Mouse (Mus musculus) CH12.LX (cell line): ENCODE measurements around the gene Zfp94. TPM values are rescaled to one million over a fixed set of nuclear protein-coding genes. Genes with fewer than 3 reads are reported as not detected.

Experiments used
- DNase-seq: peaks from one replicate; pipeline ENCODE4 v3.0.0-alpha.2; 2013; ENCODE audit errors: extremely low read depth
- H3K27ac ChIP-seq: 2 replicates; pipeline ENCODE4 v1.5.1; 2012; ENCODE audit warnings: low read depth, mild to moderate bottlenecking, control low read depth, moderate library complexity; ENCODE audit not compliant: insufficient read depth
- H3K27me3 ChIP-seq: replicated peaks from 2 replicates; pipeline ENCODE3; 2012; ENCODE audit warnings: inconsistent platforms
- H3K36me3 ChIP-seq, 2 experiments: replicated peaks in 1 of 2; 2 replicates each; pipeline versions ENCODE3 to v1.6.1; 2012; ENCODE audit warnings: inconsistent platforms in 1 of 2, low read length in 1 of 2, mild to moderate bottlenecking in 1 of 2, mixed read lengths in 1 of 2, moderate library complexity in 1 of 2; ENCODE audit not compliant: control insufficient read depth in 1 of 2, insufficient read depth in 1 of 2
- H3K4me1 ChIP-seq, 2 experiments: 2 replicates each; pipeline ENCODE4 v1.6.1; 2012; ENCODE audit warnings: inconsistent platforms in 1 of 2, moderate library complexity in 1 of 2; ENCODE audit not compliant: insufficient read depth in 2 of 2, control insufficient read depth in 1 of 2
- H3K4me2 ChIP-seq: 2 replicates; pipeline ENCODE4 v1.6.1; 2012; ENCODE audit warnings: low read depth, mild to moderate bottlenecking, control low read depth; ENCODE audit not compliant: poor library complexity, insufficient read depth, severe bottlenecking
- H3K4me3 ChIP-seq, 3 experiments: fragments of 150-350 bp in 1 of 3; sonication (generic) in 1 of 3; replicated peaks in 1 of 3; 2 replicates each; pipeline versions ENCODE3 to v1.5.1; 2011 to 2012; ENCODE audit warnings: low read depth in 2 of 3, low read length in 2 of 3, mild to moderate bottlenecking in 2 of 3, moderate library complexity in 2 of 3, control low read depth in 1 of 3, improper control_type of control experiment in 1 of 3, inconsistent platforms in 1 of 3, mixed read lengths in 1 of 3; ENCODE audit not compliant: poor library complexity in 1 of 3
- H3K79me2 ChIP-seq: replicated peaks from 2 replicates; pipeline ENCODE4 v1.6.1; 2012; ENCODE audit warnings: mild to moderate bottlenecking, moderate library complexity; ENCODE audit not compliant: control insufficient read depth, poor library complexity, insufficient read depth, severe bottlenecking; ENCODE audit errors: extremely low read depth
- H3K9ac ChIP-seq: 2 replicates; pipeline ENCODE4 v1.6.1; 2012; ENCODE audit warnings: low read depth, mild to moderate bottlenecking, control low read depth, moderate library complexity; ENCODE audit not compliant: insufficient read depth
- H3K9me3 ChIP-seq: replicated peaks from 2 replicates; pipeline ENCODE3; 2012; ENCODE audit warnings: low read length, inconsistent platforms, mixed read lengths
- BHLHE40 ChIP-seq: IDR thresholded peaks from 2 replicates; pipeline ENCODE4 v1.6.1; 2011; ENCODE audit warnings: mild to moderate bottlenecking, low read depth, low read length, improper control_type of control experiment
- CTCF ChIP-seq, 2 experiments: IDR thresholded peaks in 1 of 2; conservative IDR thresholded peaks in 1 of 2; 2 replicates each; pipeline ENCODE4 v1.5.1; 2011 to 2012; ENCODE audit warnings: low read depth in 2 of 2, low read length in 2 of 2, improper control_type of control experiment in 1 of 2, inconsistent platforms in 1 of 2, mild to moderate bottlenecking in 1 of 2, moderate library complexity in 1 of 2
- E2F4 ChIP-seq: IDR thresholded peaks from 2 replicates; pipeline ENCODE4 v1.6.1; 2011; ENCODE audit warnings: low read depth, low read length, improper control_type of control experiment; ENCODE audit not compliant: insufficient replicate concordance
- ELF1 ChIP-seq: IDR thresholded peaks from 2 replicates; pipeline ENCODE4 v1.6.1; 2014; ENCODE audit warnings: low read depth, mild to moderate bottlenecking, inconsistent platforms, low read length, improper control_type of control experiment
- ETS1 ChIP-seq: conservative IDR thresholded peaks from 2 replicates; pipeline ENCODE4 v1.6.1; 2012; ENCODE audit warnings: low read depth, mild to moderate bottlenecking, inconsistent platforms, low read length, improper control_type of control experiment, moderate library complexity
- GABPA ChIP-seq: IDR thresholded peaks from 2 replicates; pipeline ENCODE4 v1.6.1; 2012; ENCODE audit warnings: low read depth, low read length, improper control_type of control experiment, inconsistent platforms; ENCODE audit not compliant: insufficient replicate concordance
- IRF4 ChIP-seq: IDR thresholded peaks from 2 replicates; pipeline ENCODE4 v1.6.1; 2014; ENCODE audit warnings: low read depth, mild to moderate bottlenecking, inconsistent platforms, low read length, improper control_type of control experiment
- JUND ChIP-seq: conservative IDR thresholded peaks from 2 replicates; pipeline ENCODE4 v1.6.1; 2011; ENCODE audit warnings: low read depth, low read length, improper control_type of control experiment
- KAT2A ChIP-seq: IDR thresholded peaks from 2 replicates; pipeline ENCODE4 v1.6.1; 2012; ENCODE audit warnings: low read length, improper control_type of control experiment, inconsistent platforms; ENCODE audit not compliant: insufficient replicate concordance
- MEF2A ChIP-seq: IDR thresholded peaks from 2 replicates; pipeline ENCODE4 v1.6.1; 2014; ENCODE audit warnings: low read depth, mild to moderate bottlenecking, inconsistent platforms, low read length, improper control_type of control experiment, borderline replicate concordance
- MYC ChIP-seq: IDR thresholded peaks from 2 replicates; pipeline ENCODE4 v1.6.1; 2011; ENCODE audit warnings: low read depth, mild to moderate bottlenecking, improper control_type of control experiment, low read length
- PAX5 ChIP-seq: IDR thresholded peaks from 2 replicates; pipeline ENCODE4 v1.6.1; 2012; ENCODE audit warnings: low read length, inconsistent platforms, mixed read lengths
- POLR2A ChIP-seq: IDR thresholded peaks from 2 replicates; pipeline ENCODE4 v1.6.1; 2011; ENCODE audit warnings: low read depth, mild to moderate bottlenecking, improper control_type of control experiment, low read length
- POLR2AphosphoS2 ChIP-seq: IDR thresholded peaks from 2 replicates; pipeline ENCODE4 v1.6.1; 2011; ENCODE audit warnings: low read depth, low read length, improper control_type of control experiment
- RAD21 ChIP-seq: IDR thresholded peaks from 2 replicates; pipeline ENCODE4 v1.6.1; 2011; ENCODE audit warnings: low read depth, mild to moderate bottlenecking, low read length, improper control_type of control experiment, moderate library complexity
- RCOR1 ChIP-seq: conservative IDR thresholded peaks from 2 replicates; pipeline ENCODE4 v1.6.1; 2012; ENCODE audit warnings: low read depth, mild to moderate bottlenecking, inconsistent platforms, low read length, improper control_type of control experiment
- SMC3 ChIP-seq: IDR thresholded peaks from 2 replicates; pipeline ENCODE4 v1.6.1; 2011; ENCODE audit warnings: low read depth, low read length, improper control_type of control experiment
- TCF12 ChIP-seq: IDR thresholded peaks from 2 replicates; pipeline ENCODE4 v1.6.1; 2014; ENCODE audit warnings: low read depth, mild to moderate bottlenecking, inconsistent platforms, low read length, improper control_type of control experiment
- USF2 ChIP-seq: conservative IDR thresholded peaks from 2 replicates; pipeline ENCODE4 v1.6.1; 2011; ENCODE audit warnings: low read depth, low read length, improper control_type of control experiment
- ZC3H11A ChIP-seq: IDR thresholded peaks from 2 replicates; pipeline ENCODE4 v1.6.1; 2012; ENCODE audit warnings: low read depth, mild to moderate bottlenecking, inconsistent platforms, low read length, improper control_type of control experiment
- ZKSCAN1 ChIP-seq: IDR thresholded peaks from 2 replicates; pipeline ENCODE4 v1.6.1; 2012; ENCODE audit warnings: low read depth, inconsistent platforms, low read length, improper control_type of control experiment, borderline replicate concordance
- ZMIZ1 ChIP-seq: IDR thresholded peaks from 2 replicates; pipeline ENCODE4 v1.6.1; 2012; ENCODE audit warnings: low read depth, mild to moderate bottlenecking, inconsistent platforms, low read length, improper control_type of control experiment
- ZNF384 ChIP-seq: IDR thresholded peaks from 2 replicates; pipeline ENCODE4 v1.6.1; 2012; ENCODE audit warnings: low read depth, low read length, improper control_type of control experiment, inconsistent platforms
- dilution Hi-C: fragments of 300-500 bp; cut with MboI; formaldehyde crosslinking; loops from 2 replicates; pipeline ENCODE4 v1.14.3; 2020; ENCODE audit warnings: low sequenced_read_pairs; ENCODE audit not compliant: extremely low pct_unique_long_range_greater_than_20kb, extremely low pct_ligation_motif_present
- in situ Hi-C: fragments of 300-500 bp; cut with MboI; formaldehyde crosslinking; loops from 3 replicates; pipeline ENCODE4 v1.14.3; 2019; ENCODE audit warnings: low sequenced_read_pairs, low pct_ligation_motif_present, low pct_unique_long_range_greater_than_20kb, mixed read lengths
- polyA plus RNA-seq: library from polyadenylated mRNA; unstranded; fragments of >175 nt; gene quantifications from 2 replicates; pipeline ENCODE4 v1.2.1, GENCODE M21; 2012; ENCODE audit warnings: low read depth; ENCODE audit not compliant: insufficient read length
- total RNA-seq, 2 experiments: library from RNA; depleted of rRNA; stranded (reverse); fragments of 300-350 nt in 1 of 2; fragments of >200 nt in 1 of 2; gene quantifications; 2 replicates each; pipeline ENCODE4 v1.2.3; 2012 to 2014

Zfp94 gene
- total and polyA plus RNA-seq, 3 experiments = 3.3 to 6.0 (median 4.5) TPM

DNA sequence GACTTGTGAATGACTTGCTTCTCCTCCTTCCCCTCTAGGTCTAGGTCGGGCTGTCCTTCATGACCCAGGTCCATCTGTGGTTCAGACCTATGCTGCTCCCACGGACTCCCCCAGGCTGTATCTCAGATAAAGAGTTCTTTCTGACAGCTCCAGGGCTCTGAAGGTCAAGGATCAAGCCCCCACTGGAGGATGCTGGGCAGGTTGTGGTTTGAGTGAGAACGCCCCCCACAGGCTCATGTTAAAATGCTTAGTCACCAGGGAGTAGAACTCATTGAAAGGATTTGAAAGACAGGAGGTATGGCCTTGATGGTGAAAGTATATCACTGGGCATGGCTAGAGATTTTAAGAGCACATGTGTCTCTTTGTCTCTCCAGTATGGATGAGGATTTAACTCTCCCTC lies 47.2 kb downstream of the Zfp94 start:
- dilution Hi-C loops (no loop called here), in situ Hi-C loops (no loop called here)
- no peaks in the 10 kb centered on the region for H3K79me2 ChIP-seq
- H3K4me1 ChIP-seq = peaks cover 8 to 16% of the 10 kb centered on the region in 2 experiments
- no peak for TF ChIP-seq USF2
- TF ChIP-seq ZMIZ1 = no peak
- TF ChIP-seq IRF4 = no peak
- no peak for TF ChIP-seq PAX5
- TF ChIP-seq MYC = no peak
- TF ChIP-seq ZC3H11A = no peak
- TF ChIP-seq RAD21 = no peak
- no peak for TF ChIP-seq CTCF (conservative IDR thresholded peaks at IDR 0.05 in 1 of 2, IDR thresholded peaks at IDR 0.05 in 1 of 2; ENCODE audit: low read depth in 2 of 2, low read length in 2 of 2)
- no peak for TF ChIP-seq ETS1
- no peak for TF ChIP-seq JUND
- TF ChIP-seq ZKSCAN1 = no peak
- no peak for TF ChIP-seq SMC3
- TF ChIP-seq TCF12 = no peak
- TF ChIP-seq KAT2A = no peak
- H3K9me3 ChIP-seq = no peaks in the 10 kb centered on the region
- no peak overlapping the region for H3K9ac ChIP-seq
- H3K36me3 ChIP-seq = no peaks in the 10 kb centered on the region
- no peak overlapping the region for H3K27ac ChIP-seq
- H3K27me3 ChIP-seq = peaks cover 2% of the 10 kb centered on the region
- no peak for DNase-seq
- H3K4me2 ChIP-seq = no peak overlapping the region
- no peak overlapping the region for H3K4me3 ChIP-seq

DNA sequence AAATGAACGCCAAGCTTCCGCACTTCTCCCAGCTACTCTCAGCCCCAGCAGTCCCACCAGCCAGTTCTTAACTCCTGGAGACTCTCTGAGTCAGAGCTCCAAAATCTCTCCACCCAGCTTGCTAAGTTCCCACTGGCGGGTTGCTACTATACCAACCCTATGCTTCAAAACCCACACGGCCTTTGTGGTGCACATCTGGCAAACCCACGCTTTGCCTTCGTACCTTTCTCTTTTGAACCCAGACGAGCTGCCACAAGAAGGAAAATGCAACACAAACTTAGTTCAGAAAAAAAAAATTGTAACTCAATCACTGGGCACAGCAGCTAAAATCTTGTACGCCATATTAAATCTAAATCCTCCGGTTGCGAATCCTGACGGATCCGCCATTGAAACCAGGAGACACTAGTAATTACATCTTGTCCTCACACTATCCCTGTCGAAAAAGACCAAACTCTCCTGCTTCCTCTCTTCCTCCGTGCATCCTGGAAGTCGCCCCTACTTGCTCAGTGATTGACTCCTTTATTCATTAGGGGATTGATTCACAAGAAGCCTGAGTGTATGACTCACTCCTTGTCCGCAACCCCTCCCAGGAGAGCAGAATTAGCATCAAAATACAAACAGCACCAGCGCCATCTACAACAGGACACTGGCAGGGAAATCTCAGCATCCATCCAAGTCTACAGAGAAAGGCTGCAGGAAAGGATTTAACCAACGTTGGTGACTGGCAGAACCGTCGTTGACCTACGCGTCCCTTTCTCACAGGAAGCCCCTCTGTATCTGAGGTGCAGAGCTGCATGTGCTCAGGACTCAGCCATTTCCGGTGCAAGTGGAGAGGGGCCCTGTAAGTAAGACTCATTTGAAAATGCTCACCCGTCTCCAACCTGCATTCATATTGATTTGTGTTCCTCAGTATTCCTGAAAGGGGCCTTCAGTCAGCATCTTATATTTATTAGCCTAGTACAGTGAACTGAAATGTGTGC lies 48.0 kb downstream of the Zfp94 start:
- Histone ChIP-seq H3K4me1 (peaks cover 8 to 16% of the 10 kb centered on the region in 2 experiments), H3K36me3 (no peaks in the 10 kb centered on the region), H3K4me2 (no peak overlapping the region), H3K4me3 (no peak overlapping the region), H3K9ac (no peak overlapping the region), H3K9me3 (no peaks in the 10 kb centered on the region), H3K27me3 (peaks cover 2% of the 10 kb centered on the region), H3K79me2 (no peaks in the 10 kb centered on the region), H3K27ac (no peak overlapping the region)
- no peak for DNase-seq
- dilution Hi-C loops = no loop called here
- TF ChIP-seq KAT2A (no peak), POLR2AphosphoS2 (no peak), MYC (no peak), RAD21 (no peak), ELF1 (no peak), ZNF384 (no peak), ZC3H11A (no peak), ZMIZ1 (no peak), BHLHE40 (no peak), GABPA (no peak), E2F4 (no peak), RCOR1 (no peak), MEF2A (no peak), POLR2A (no peak), TCF12 (no peak)
- in situ Hi-C loops = no loop called here
